ENCODE assay signal across 24 mouse cellular contexts in the genomic region with DNA sequence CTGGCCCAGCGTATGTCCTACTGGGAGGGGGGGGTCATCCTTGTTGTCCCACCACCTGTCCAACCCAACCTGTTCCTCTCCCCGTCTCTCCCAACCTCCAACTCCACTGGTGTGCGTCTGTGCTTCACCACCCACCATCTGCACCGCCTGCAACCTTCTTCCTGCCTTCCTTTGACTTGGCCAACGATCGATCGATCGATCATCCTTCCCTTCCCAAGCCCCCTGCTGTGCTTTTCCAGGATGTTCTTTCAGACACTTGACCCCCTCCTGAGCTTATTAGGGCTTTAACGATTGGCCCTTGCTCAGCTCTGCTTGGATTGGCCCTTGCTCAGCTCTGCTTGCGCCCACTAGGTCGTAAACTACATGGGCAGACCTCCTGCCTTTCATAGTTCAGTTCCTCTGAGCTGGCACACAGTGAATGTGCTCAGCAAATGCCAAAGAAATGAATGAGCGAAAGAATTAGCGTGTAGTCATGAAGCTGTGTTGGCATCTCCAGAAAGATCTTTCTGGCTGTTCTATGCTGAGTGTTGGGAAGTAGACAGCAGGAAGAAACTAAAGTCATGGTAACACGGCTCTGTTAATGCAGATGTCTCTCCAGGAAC. TPM values are rescaled to one million over a fixed set of nuclear protein-coding genes. Genes with fewer than 3 reads are reported as not detected.
DNase-seq lines count a peak whose midpoint lies in the region; ATAC-seq and TF ChIP-seq lines count a peak whose summit lies in the region.
"Had no signal": no experiment of that assay in that cellular context is flagged by ENCODE, and none has a peak within 500 bp of the region (broad histone marks: within the 10 kb centered on the region; RNA-seq: fewer than 3 reads in every experiment).

No protein-coding gene starts in this region.

- DNase-seq in cerebellum, adult 9-11 months, result peak; percentile 62
- no peak for DNase-seq in cerebellum, postnatal 4 days (ENCODE audit: low spot score in 2 of 2)
- no peak for DNase-seq in gastrocnemius, adult 2 months
- DNase-seq in gastrocnemius, postnatal 14 days, result no peak
- DNase-seq in midbrain, postnatal 0 days (ENCODE audit: low spot score), result peak; percentile 56
- no peak for DNase-seq in spleen, postnatal 4 days (ENCODE audit: low spot score in 2 of 2)
- DNase-seq: adrenal gland, adult 2 months; cerebellum, postnatal 36 days; gastrocnemius, postnatal 10 days; heart, adult 11 months; heart, postnatal 10 days; kidney, adult 18-20 months; liver, postnatal 0 days; right cerebral cortex, postnatal 14 days had no signal

- H3K9me3 ChIP-seq in midbrain, postnatal 0 days (ENCODE audit: low read length), result no peaks in the 10 kb centered on the region
- H3K9me3 ChIP-seq in midbrain, embryonic 13.5 days, result no peaks in the 10 kb centered on the region
- H3K9me3 ChIP-seq: heart, embryonic 12.5 days; hindbrain, embryonic 10.5 days; limb, embryonic 12.5 days; midbrain, embryonic 10.5 days had no signal

- no peak for TF ChIP-seq CTCF in gastrocnemius, adult 2 months (IDR thresholded peaks at IDR 0.05)
- no peak for TF ChIP-seq CTCF in midbrain, postnatal 0 days (IDR thresholded peaks at IDR 0.05)

- no peak overlapping the region for H3K4me2 ChIP-seq in midbrain, postnatal 0 days (ENCODE audit: low read depth, low read length, poor library complexity, severe bottlenecking)
- H3K4me2 ChIP-seq in midbrain, embryonic 13.5 days (replicated peaks), result no peak overlapping the region
- H3K4me2 ChIP-seq: heart, embryonic 12.5 days; limb, embryonic 12.5 days; liver, embryonic 11.5 days had no signal

- H3K27me3 ChIP-seq in midbrain, postnatal 0 days (ENCODE audit: insufficient read depth, low read length), result no peaks in the 10 kb centered on the region
- no peaks in the 10 kb centered on the region for H3K27me3 ChIP-seq in midbrain, embryonic 13.5 days
- H3K27me3 ChIP-seq: heart, embryonic 12.5 days; limb, embryonic 12.5 days had no signal

- 87% methylated on average over 14 of the region's 14 CpGs for WGBS in midbrain, postnatal 0 days
- WGBS in midbrain, embryonic 13.5 days, result 89% methylated on average over 14 of the region's 14 CpGs

- H3K9ac ChIP-seq in midbrain, postnatal 0 days (replicated peaks; ENCODE audit: low read length, poor library complexity, severe bottlenecking), result no peak overlapping the region
- H3K9ac ChIP-seq in midbrain, embryonic 13.5 days (replicated peaks), result no peak overlapping the region
- H3K9ac ChIP-seq: heart, embryonic 12.5 days; limb, embryonic 12.5 days; liver, postnatal 0 days had no signal

- no peaks in the 10 kb centered on the region for H3K4me1 ChIP-seq in midbrain, postnatal 0 days (ENCODE audit: insufficient read depth, low read length)
- H3K4me1 ChIP-seq in midbrain, embryonic 13.5 days (replicated peaks), result peaks cover 22% of the 10 kb centered on the region

- intact Hi-C loops in gastrocnemius, adult 2 months (cut with DNase I), result no loop called here
- intact Hi-C loops in gastrocnemius, postnatal 14 days (cut with DNase I; ENCODE audit: low total_unique reads), result no loop called here

- peak overlapping the region; percentile 88 for H3K27ac ChIP-seq in gastrocnemius, adult 2 months
- H3K27ac ChIP-seq in midbrain, postnatal 0 days (ENCODE audit: low read depth, low read length), result no peak overlapping the region
- no peak overlapping the region for H3K27ac ChIP-seq in midbrain, embryonic 13.5 days
- H3K27ac ChIP-seq: hindbrain, embryonic 10.5 days; kidney, postnatal 0 days; limb, embryonic 12.5 days; midbrain, embryonic 10.5 days had no signal

- ATAC-seq in midbrain, postnatal 0 days (ENCODE audit: low FRiP score), result no peak
- ATAC-seq in midbrain, embryonic 13.5 days, result no peak
- ATAC-seq: CD4-positive, CD25-positive, alpha-beta regulatory T cell, adult 4 months; inflammation-experienced regulatory T-cells, adult 6 months; liver, postnatal 0 days; lung, postnatal 0 days had no signal

- H3K36me3 ChIP-seq in midbrain, postnatal 0 days (ENCODE audit: insufficient read depth, low read length), result no peaks in the 10 kb centered on the region
- H3K36me3 ChIP-seq in midbrain, embryonic 13.5 days, result no peaks in the 10 kb centered on the region
- H3K36me3 ChIP-seq: hindbrain, embryonic 10.5 days; limb, embryonic 12.5 days; midbrain, embryonic 10.5 days had no signal

- no peak overlapping the region for H3K4me3 ChIP-seq in gastrocnemius, adult 2 months
- H3K4me3 ChIP-seq in midbrain, postnatal 0 days (ENCODE audit: low read depth, low read length), result no peak overlapping the region
- H3K4me3 ChIP-seq in midbrain, embryonic 13.5 days (replicated peaks), result no peak overlapping the region
- H3K4me3 ChIP-seq: heart, embryonic 12.5 days; hindbrain, embryonic 10.5 days; limb, embryonic 12.5 days; midbrain, embryonic 10.5 days had no signal

RNA-seq across cellular contexts. Expression of a gene that starts 48.8 kb away (rescaled TPM):
- total RNA-seq in gastrocnemius, adult 2 months (2021), result 10 to 100 TPM; 13.1 to 14.9 TPM
- total RNA-seq in gastrocnemius, postnatal 14 days (2021), result 10 to 100 TPM; 13.2 to 17.5 TPM
- 33.4 and 41.8 TPM in 2 replicates for total RNA-seq in midbrain, postnatal 0 days (2014; rRNA removed)
- polyA plus RNA-seq in midbrain, postnatal 0 days (2015; fragmentation: Nextera tagmentation; extraction: Ambion mirVana), result 45.1 and 45.9 TPM in 2 replicates
- 97.4 and 98.3 TPM in 2 replicates for polyA plus RNA-seq in midbrain, embryonic 13.5 days (2015; fragmentation: Nextera tagmentation; extraction: Ambion mirVana)

RNA-seq across cellular contexts. Expression of a gene that starts 48.9 kb away (rescaled TPM):
- 10 to 100 TPM in 1 of 2 experiments, 1 to 10 TPM in 1; 9.8 to 11.1 TPM for total RNA-seq in gastrocnemius, adult 2 months (2021)
- total RNA-seq in gastrocnemius, postnatal 14 days (2021), result 10 to 100 TPM in 1 of 2 experiments, 1 to 10 TPM in 1; 9.6 to 10.4 TPM
- total RNA-seq in midbrain, postnatal 0 days (2014; rRNA removed), result 25.1 and 27.6 TPM in 2 replicates
- polyA plus RNA-seq in midbrain, postnatal 0 days (2015; fragmentation: Nextera tagmentation; extraction: Ambion mirVana), result 16.3 and 18.9 TPM in 2 replicates
- polyA plus RNA-seq in midbrain, embryonic 13.5 days (2015; fragmentation: Nextera tagmentation; extraction: Ambion mirVana), result 44.1 and 47.4 TPM in 2 replicates

RNA-seq across cellular contexts. Expression of a gene that starts 50.9 kb away (rescaled TPM):
- 100 to 1,000 TPM; 173 to 208 TPM for total RNA-seq in gastrocnemius, adult 2 months (2021)
- total RNA-seq in gastrocnemius, postnatal 14 days (2021), result 100 to 1,000 TPM; 228 TPM
- 0.42 and 0.55 TPM in 2 replicates for total RNA-seq in midbrain, postnatal 0 days (2014; rRNA removed)
- polyA plus RNA-seq in midbrain, postnatal 0 days (2015; fragmentation: Nextera tagmentation; extraction: Ambion mirVana), result 0.75 and 1.0 TPM in 2 replicates
- 0.39 and 0.76 TPM in 2 replicates for polyA plus RNA-seq in midbrain, embryonic 13.5 days (2015; fragmentation: Nextera tagmentation; extraction: Ambion mirVana)

Comparison
In these comparisons a context has a peak if more than half of its experiments do, and no peak if none do; other contexts are left out.
1. DNase-seq: peak in cerebellum, adult 9-11 months (single experiment) and midbrain, postnatal 0 days (single experiment); none in cerebellum, postnatal 4 days (0 of 2), gastrocnemius, adult 2 months (single experiment), gastrocnemius, postnatal 14 days (single experiment) and spleen, postnatal 4 days (0 of 2).
2. RNA of a gene that starts 50.9 kb away (total RNA-seq): 228 TPM in gastrocnemius, postnatal 14 days and 173 to 208 TPM in gastrocnemius, adult 2 months; 0.42 to 0.55 TPM in midbrain, postnatal 0 days; every median in the first group is over 100 times any median in the second.